Mouse (Mus musculus) lung, adult 2 months (tissue): ENCODE measurements at regions not wholly inside any gene's neighbourhood (a gene's known extent, or its start where the extent isn't known, plus 50 kb on each side); places are given as distances from the start of the nearest gene placed in this dataset.

Experiments
- DNase-seq: peaks from one replicate; pipeline ENCODE4 v3.0.0; 2022
- H3K4me1 ChIP-seq: fragments of 200-500 bp; 2 replicates; pipeline ENCODE4 v1.6.1; 2011; ENCODE audit warnings: low read length; ENCODE audit not compliant: control insufficient read depth, insufficient read depth
- H3K4me3 ChIP-seq: fragments of 200-500 bp; replicated peaks from 2 replicates; pipeline ENCODE3; 2011; ENCODE audit warnings: low read depth, mild to moderate bottlenecking, control low read depth, low read length; ENCODE audit errors: extremely low read depth
- CTCF ChIP-seq: fragments of 200-500 bp; IDR thresholded peaks from 2 replicates; pipeline ENCODE4 v1.5.1; 2011; ENCODE audit warnings: mild to moderate bottlenecking, low read length, control low read depth; ENCODE audit not compliant: insufficient read depth
- POLR2A ChIP-seq: fragments of 200-500 bp; IDR thresholded peaks from 2 replicates; pipeline ENCODE4 v1.6.1; 2011; ENCODE audit warnings: low read depth, mild to moderate bottlenecking, control low read depth, low read length, borderline replicate concordance; ENCODE audit errors: extremely low read depth
- WGBS: fragments of 180-500 bp; shearing (Covaris S2); methylation state at CpG from one replicate; pipeline ENCODE4 v1.1.7; 2018; 5-methylcytosine and 5-hydroxymethylcytosine counted together

GRCm38 (mm10) chr17:75857015-75857414 lies 305.3 kb upstream of the Fam98a start:
- no peak for TF ChIP-seq CTCF
- no peak for TF ChIP-seq POLR2A
- no peak for DNase-seq
- WGBS, result 56% methylated on average over 8 of the region's 8 CpGs
- Histone ChIP-seq H3K4me1 (no peaks in the 10 kb centered on the region), H3K4me3 (no peak overlapping the region)

DNA sequence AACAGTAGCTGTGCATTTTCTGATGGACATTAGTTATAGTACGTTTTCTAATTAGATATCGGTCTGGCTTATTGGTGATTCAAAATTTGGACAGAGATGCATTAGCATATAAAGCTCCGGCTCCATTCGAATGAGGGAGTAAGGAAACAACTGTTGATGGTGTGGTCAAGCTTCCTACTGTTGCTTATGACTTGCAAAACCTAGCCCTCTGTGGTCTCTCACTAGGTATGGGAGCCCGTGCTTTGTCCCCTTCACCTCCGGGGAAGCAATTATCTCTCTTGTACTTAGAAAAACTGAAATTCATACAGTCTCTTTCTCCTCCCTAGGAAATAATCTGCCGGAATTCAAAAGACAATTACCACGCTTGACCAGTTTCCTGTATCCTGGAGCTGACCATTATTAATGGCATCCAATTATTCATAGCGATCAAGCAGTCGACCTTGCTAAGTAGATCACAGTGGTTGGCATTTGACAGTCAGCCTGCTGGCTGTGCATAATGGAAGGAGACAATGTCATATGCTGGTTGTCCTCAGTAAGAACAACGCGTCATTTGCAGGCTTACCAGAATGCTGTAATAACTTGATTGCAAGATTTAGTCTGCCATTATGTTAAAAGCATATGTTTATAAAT lies 264.4 kb upstream of the Fam98a start:
- TF ChIP-seq POLR2A, result no peak
- TF ChIP-seq CTCF, result no peak
- Histone ChIP-seq H3K4me3 (no peak overlapping the region), H3K4me1 (no peaks in the 10 kb centered on the region)
- no peak for DNase-seq
- WGBS, result 63% methylated on average over 12 of the region's 12 CpGs

- Histone ChIP-seq H3K4me3 (no peak overlapping the region), H3K4me1 (no peaks in the 10 kb centered on the region)
- WGBS, result 69% methylated on average over 3 of the region's 3 CpGs
- DNase-seq, result no peak
- TF ChIP-seq POLR2A, result no peak
- no peak for TF ChIP-seq CTCF
These were observed 260.4 kb upstream of the Fam98a start for GRCm38 (mm10) chr17:75812163-75812562.

DNA sequence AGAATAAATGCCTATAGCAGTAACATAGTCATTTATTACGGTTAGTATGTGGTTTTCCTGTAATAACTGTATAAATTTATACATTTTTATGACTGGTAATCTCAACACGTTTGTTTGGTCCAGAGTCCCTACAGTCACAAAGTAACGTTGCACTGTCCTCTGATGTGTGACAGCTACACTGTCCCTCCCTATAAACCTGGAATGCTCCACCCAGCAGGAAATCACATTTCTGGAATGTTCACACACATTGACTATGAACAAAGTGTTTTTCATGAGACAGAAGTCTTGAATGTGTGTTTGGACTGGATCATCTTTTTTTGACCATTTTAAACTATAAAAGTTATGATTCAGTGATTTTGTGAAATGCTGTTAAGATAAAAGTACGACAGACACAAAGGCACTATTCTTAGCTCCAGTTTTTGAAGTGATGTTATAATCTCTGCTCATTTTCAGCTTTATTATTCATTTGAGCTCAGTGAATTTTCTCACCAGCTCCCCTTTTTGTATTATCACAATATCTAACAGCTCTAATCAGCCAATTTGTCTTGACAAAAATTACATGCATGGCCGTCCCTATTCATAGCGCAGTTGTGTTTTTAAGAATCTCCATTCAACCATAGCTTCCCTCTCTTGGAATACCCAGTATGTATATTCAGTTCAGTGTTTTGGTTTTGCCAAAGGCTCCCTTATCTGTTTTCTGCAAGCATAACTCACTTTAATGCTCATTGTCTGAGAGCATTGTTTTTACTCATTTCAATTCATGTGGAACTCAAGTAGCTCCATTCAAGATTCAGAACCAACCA lies 257.0 kb upstream of the Fam98a start:
- WGBS, result 60% methylated on average over 6 of the region's 6 CpGs
- no peaks in the 10 kb centered on the region for H3K4me1 ChIP-seq
- no peak overlapping the region for H3K4me3 ChIP-seq
- no peak for DNase-seq
- TF ChIP-seq CTCF (no peak), POLR2A (no peak)

DNA sequence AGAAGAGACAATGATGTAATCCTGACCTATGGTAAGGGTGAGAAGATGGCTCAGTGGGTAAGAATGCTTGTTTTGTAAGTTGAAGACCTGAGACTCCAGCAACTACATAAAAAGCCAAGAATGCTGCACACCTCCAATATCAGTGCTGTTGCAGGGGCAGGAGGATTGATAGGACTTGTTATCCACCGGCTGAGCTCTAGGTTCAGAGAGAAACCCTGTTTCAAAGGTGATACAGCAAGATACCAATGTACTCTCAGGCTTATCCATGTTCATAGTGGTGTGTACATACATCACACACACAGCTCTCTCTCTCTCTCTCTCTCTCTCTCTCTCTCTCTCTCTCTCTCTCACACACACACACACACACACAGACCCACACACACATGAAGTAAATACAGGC lies 256.3 kb upstream of the Fam98a start:
- Histone ChIP-seq H3K4me1 (no peaks in the 10 kb centered on the region), H3K4me3 (no peak overlapping the region)
- DNase-seq, result no peak
- WGBS, result 75% methylated on average over 1 of the region's 1 CpGs
- no peak for TF ChIP-seq CTCF
- no peak for TF ChIP-seq POLR2A

- WGBS, result 47% methylated on average over 1 of the region's 1 CpGs
These were observed 252.6 kb upstream of the Fam98a start for GRCm38 (mm10) chr17:75804358-75804757.

DNA sequence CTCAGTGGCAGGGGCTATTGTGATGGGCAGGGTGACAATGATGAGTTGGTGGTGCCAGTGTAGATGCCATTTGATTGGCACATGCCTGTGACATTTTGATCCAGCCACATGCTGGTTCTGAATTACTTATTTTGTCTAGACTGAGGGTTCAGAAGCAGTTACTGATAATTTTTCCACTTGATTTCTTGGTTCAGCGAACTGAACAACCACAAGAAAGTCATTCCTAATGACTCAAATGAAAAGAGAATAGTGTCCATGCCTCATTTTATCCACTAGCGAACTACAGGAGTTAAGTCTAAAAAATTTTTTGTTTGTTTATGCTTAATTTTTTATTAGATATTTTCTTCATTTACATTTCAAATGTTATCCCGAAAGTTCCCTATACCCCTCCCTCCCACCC lies 244.6 kb upstream of the Fam98a start:
- Histone ChIP-seq H3K4me3 (no peak overlapping the region), H3K4me1 (no peaks in the 10 kb centered on the region)
- DNase-seq, result no peak
- WGBS, result 75% methylated on average over 3 of the region's 3 CpGs
- TF ChIP-seq POLR2A, result no peak
- TF ChIP-seq CTCF, result no peak

More at GRCm38 (mm10) chr17:75804358-75804757, 252.6 kb upstream of the Fam98a start:
- no peak for TF ChIP-seq CTCF
- no peak for TF ChIP-seq POLR2A
- DNase-seq, result no peak
- Histone ChIP-seq H3K4me3 (no peak overlapping the region), H3K4me1 (no peaks in the 10 kb centered on the region)

DNA sequence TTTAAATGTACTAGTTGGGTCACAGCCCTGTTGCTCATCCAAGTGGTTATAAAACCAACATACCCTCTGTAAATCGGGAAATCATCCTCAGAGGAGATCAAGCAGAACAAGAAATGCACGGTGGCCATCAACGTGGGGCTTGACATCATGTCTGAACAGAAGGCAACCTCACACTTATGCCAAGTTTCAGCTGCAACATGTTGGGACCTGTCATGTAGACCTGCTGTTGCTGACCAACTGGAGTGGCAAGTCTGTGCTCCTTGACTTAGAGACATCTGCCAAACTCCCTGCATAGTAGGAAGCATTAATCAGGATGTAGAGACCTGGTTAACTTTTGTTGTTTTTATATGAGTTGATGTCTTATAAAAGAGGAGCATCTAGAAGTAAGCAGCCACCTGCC lies 244.0 kb upstream of the Fam98a start:
- Histone ChIP-seq H3K4me3 (no peak overlapping the region), H3K4me1 (no peaks in the 10 kb centered on the region)
- WGBS, result 73% methylated on average over 3 of the region's 3 CpGs
- no peak for TF ChIP-seq POLR2A
- TF ChIP-seq CTCF, result no peak
- DNase-seq, result no peak

GRCm38 (mm10) chr17:75779770-75780169 lies 228.0 kb upstream of the Fam98a start:
- Histone ChIP-seq H3K4me1 (no peaks in the 10 kb centered on the region), H3K4me3 (no peak overlapping the region)
- no peak for DNase-seq
- 42% methylated on average over 2 of the region's 2 CpGs for WGBS
- TF ChIP-seq CTCF (no peak), POLR2A (no peak)

DNA sequence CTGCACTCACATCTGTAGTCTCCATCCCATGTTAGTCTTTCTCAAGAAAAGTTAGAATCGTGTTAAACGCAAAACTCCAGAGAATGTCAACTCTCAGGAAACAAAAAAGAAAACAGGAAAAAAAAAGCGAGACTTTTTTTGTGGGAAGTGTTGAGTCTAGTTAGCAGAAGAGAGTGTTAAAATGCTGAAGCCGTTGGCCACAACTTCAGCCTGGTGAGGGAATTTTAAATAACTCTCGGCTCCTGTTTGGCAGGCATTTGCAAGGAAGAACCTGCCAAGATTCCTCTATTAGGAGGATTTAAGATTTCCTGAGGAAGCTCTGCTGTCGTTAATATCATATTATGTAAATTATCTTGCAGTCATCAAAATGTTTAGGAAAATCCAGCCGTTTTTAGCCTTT lies 224.9 kb upstream of the Fam98a start:
- no peak for TF ChIP-seq CTCF
- TF ChIP-seq POLR2A, result no peak
- no peak for DNase-seq
- no peak overlapping the region for H3K4me3 ChIP-seq
- WGBS, result 38% methylated on average over 7 of the region's 7 CpGs
- H3K4me1 ChIP-seq, result no peaks in the 10 kb centered on the region
